Mouse (Mus musculus) embryonic facial prominence, embryonic 10.5 days (tissue): ENCODE results near the gene Adamts16. TPM values are rescaled to one million over a fixed set of nuclear protein-coding genes. Genes with fewer than 3 reads are reported as not detected.
A peak's percentile ranks its signal among the peaks of the same experiment; 100 is the strongest.

Source experiments
- DNase-seq: peaks from one replicate; pipeline ENCODE4 v3.0.0-alpha.2; 2017; ENCODE audit warnings: low spot score
- H3K27ac ChIP-seq: fragments of 300-500 bp; sonication (generic); replicated peaks from 2 replicates; pipeline ENCODE4 v1.5.1; 2016; ENCODE audit warnings: mild to moderate bottlenecking
- H3K27me3 ChIP-seq: fragments of 300-500 bp; sonication (generic); replicated peaks from 2 replicates; pipeline ENCODE4 v1.6.1; 2016; ENCODE audit warnings: low read depth, mild to moderate bottlenecking; ENCODE audit not compliant: poor library complexity, severe bottlenecking
- H3K36me3 ChIP-seq: fragments of 300-500 bp; sonication (generic); replicated peaks from 2 replicates; pipeline ENCODE4 v1.6.1; 2016; ENCODE audit warnings: mild to moderate bottlenecking, moderate library complexity
- H3K4me1 ChIP-seq: fragments of 300-500 bp; sonication (generic); 2 replicates; pipeline ENCODE4 v1.6.1; 2016
- H3K4me3 ChIP-seq: fragments of 300-500 bp; sonication (generic); 2 replicates; pipeline ENCODE4 v1.5.1; 2016; ENCODE audit warnings: mild to moderate bottlenecking, moderate library complexity
- H3K9me3 ChIP-seq: fragments of 300-500 bp; sonication (generic); 2 replicates; pipeline ENCODE4 v1.6.1; 2016; ENCODE audit warnings: mild to moderate bottlenecking
- WGBS: fragments of 180-500 bp; shearing (Covaris S2); methylation state at CpG from one replicate; pipeline ENCODE4 v1.1.7; 2016; 5-methylcytosine and 5-hydroxymethylcytosine counted together
- polyA plus RNA-seq: library from polyadenylated mRNA; unstranded; fragments of >200 nt; fragmentation: Nextera tagmentation; extraction: Ambion mirVana; gene quantifications from 2 replicates; pipeline ENCODE4 v1.2.1, GENCODE M21; 2016

Gene Adamts16
- polyA plus RNA-seq, 1 experiment from 2014 or later, result 0.36 TPM

DNA sequence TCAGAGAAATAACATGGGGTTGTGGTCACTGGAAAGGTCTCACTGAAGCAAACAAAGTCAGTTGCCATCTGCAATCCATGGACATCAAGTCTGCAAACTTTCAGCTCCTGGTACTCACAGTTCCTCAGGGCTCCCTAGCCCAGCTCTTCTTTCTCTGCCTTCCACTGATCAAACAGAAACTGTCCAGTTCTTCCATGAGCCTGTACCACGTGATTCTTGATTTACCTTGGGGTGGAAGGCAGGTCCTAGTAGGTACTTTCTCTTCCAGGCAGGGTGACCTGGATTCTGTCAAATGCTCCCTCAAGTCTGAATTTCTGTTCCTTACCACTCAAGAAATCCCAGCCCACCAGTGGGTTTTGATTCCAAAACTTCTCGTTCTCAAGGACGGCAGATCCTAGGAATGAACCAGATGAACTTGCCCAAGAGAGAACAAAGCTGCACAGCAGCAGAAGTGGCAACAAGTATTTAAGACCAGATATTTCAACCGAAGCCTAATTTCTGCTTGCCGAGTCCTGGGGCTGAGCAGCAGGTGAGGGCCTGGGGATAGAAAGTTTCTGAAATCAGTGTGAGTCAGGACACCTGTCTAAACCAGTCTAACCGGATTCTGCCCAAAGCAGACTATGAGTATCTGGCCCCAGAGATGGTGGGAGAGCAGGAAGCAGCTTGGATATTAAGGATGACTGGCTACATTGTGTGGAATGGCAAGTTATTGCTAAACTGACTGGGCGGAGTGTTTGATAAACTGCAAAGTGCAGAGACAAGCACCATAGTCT is 160.0 kb downstream of the Adamts16 start:
- no peak overlapping the region for H3K4me3 ChIP-seq
- H3K27me3 ChIP-seq, result no peaks in the 10 kb centered on the region
- no peaks in the 10 kb centered on the region for H3K36me3 ChIP-seq
- DNase-seq, result peak; percentile 34
- H3K4me1 ChIP-seq, result peaks cover 10% of the 10 kb centered on the region
- no peak overlapping the region for H3K27ac ChIP-seq
- no peaks in the 10 kb centered on the region for H3K9me3 ChIP-seq
- 77% methylated on average over 7 of the region's 7 CpGs for WGBS

DNA sequence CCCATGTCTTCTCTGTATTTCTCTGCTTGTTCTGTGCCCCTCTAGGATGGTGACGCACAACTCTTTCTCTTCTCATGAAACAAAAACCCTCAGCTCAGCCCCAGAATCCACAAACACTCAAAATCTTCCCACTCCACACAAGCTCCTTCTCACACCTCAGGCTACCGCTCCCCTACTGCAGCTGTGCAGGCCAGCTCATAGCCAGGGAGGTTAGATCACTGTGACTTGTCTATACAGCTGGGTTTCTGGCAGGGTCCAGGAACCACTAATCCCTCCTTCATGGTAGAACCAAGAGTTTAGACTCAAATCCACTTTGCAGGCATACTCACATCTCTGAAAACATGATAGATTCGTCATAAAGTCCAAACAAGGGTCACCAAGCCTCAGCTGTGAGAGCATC is 161.3 kb downstream of the Adamts16 start:
- Histone ChIP-seq H3K27me3 (no peaks in the 10 kb centered on the region), H3K9me3 (no peaks in the 10 kb centered on the region), H3K4me3 (no peak overlapping the region), H3K4me1 (peaks cover 13% of the 10 kb centered on the region), H3K27ac (no peak overlapping the region), H3K36me3 (no peaks in the 10 kb centered on the region)
- no peak for DNase-seq
- 90% methylated on average over 3 of the region's 3 CpGs for WGBS

Other genes with a start within 250 kb of the Adamts16 start
- gene Ice1, start 204.2 kb downstream of the Adamts16 start, polyA plus RNA-seq, result 23.6 and 25.2 TPM in 2 replicates